Mouse (Mus musculus): ENCODE data around the gene Ddi2.

DNA sequence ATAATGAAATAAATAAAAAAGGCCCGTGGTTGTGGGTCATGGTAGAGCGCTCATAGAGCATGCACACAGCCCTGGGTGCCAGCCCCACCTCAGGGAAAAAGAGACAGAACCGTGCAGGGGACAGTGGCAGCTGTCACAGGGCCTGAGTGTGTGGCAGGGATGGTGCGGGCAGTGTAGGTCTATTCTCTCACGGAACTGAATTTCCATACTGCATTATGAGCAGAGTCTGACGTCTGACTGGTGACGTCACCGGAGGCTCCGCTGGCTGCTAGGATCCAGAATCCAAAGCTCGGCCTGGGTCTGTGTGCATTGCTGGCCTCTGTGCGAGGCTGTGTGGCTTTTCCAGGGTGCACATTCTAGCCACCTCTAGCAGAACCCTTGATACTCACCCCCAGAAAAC lies 62.3 kb downstream of the Ddi2 start:
- TF ChIP-seq CTCF (IDR thresholded peaks at IDR 0.05; ENCODE audit: borderline replicate concordance, insufficient read depth, low read length) (no peak), POLR2A (IDR thresholded peaks at IDR 0.05; ENCODE audit: low read depth, low read length) (no peak)

Data from embryonic fibroblast, embryonic 13.5 days (primary cell).